Mouse (Mus musculus): Measurements from ENCODE around the gene Agtr1a. TPM values are rescaled to one million over a fixed set of nuclear protein-coding genes. Genes with fewer than 3 reads are reported as not detected.

Gene Agtr1a
- polyA plus RNA-seq, 1 experiment from 2014 or later = 4.4 TPM

DNA sequence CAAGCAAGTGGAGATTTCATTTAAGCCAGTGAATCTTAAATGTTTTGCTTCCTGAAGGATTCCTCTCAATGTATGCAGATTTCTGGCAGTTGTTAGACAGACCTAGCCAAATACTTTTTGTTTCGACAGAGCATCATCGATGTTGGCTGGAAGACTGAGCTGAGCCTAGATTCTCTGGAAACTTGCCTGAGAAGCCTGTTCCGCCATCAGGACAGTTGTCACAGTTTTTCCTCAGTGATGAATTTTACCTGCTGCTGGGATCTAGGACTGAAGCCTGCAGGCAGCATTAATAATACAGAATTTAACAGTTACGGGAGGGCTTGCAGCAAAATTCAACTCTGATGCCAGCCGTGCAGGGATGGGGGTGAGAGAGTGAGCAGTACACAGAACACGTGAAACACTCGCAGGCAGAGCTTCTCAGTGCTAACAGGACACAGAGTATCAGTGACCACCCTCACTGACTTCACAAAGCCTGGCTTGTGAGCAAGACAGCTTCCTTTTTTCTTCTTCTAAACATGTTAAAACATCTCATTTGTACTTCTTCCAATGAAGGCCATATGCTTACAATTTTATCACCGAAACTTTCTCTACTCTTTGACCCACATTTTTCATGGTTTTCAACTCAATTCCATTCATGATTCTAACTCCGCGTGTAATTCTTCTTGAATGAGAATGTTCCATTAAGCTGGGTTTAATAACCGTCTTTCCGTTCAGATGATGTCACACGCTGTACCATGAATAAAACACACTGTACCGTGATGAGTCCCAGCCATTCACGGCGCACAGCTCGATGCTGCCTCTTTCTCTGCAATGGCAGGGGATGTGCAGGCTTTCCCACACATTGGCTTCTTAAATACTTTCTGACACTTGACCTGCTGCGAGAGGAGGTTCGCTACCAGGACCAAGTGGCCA is 6.0 kb downstream of the Agtr1a start:
- Histone ChIP-seq H3K9ac (no peak overlapping the region), H3K4me3 (replicated peaks) (no peak overlapping the region), H3K36me3 (no peaks in the 10 kb centered on the region), H3K4me2 (no peak overlapping the region), H3K9me3 (no peaks in the 10 kb centered on the region), H3K4me1 (0 out of 2 replicates have a peak, but pooled peaks cover 5% of the 10 kb centered on the region), H3K27ac (no peak overlapping the region; the same call in 1 of the 2 replicates), H3K27me3 (replicated peaks) (no peaks in the 10 kb centered on the region)
- 65% methylated on average over 19 of the region's 19 CpGs for WGBS
- no peak; the same call in 1 of the 2 replicates for ATAC-seq (ENCODE audit: insufficient read depth, low FRiP score, low read depth)

GRCm38 (mm10) chr13:30345427-30345913 is 9.2 kb downstream of the Agtr1a start:
- 85% methylated on average over 11 of the region's 11 CpGs for WGBS
- Histone ChIP-seq H3K4me2 (no peak overlapping the region), H3K36me3 (no peaks in the 10 kb centered on the region), H3K4me3 (replicated peaks) (no peak overlapping the region), H3K9me3 (no peaks in the 10 kb centered on the region), H3K4me1 (0 out of 2 replicates have a peak, but pooled peaks cover 5% of the 10 kb centered on the region), H3K9ac (no peak overlapping the region), H3K27ac (no peak overlapping the region), H3K27me3 (replicated peaks) (no peaks in the 10 kb centered on the region)
- no peak for ATAC-seq (ENCODE audit: insufficient read depth, low FRiP score, low read depth)

- Histone ChIP-seq H3K27me3 (replicated peaks) (no peaks in the 10 kb centered on the region), H3K9ac (no peak overlapping the region), H3K4me3 (replicated peaks) (no peak overlapping the region), H3K4me2 (no peak overlapping the region), H3K9me3 (no peaks in the 10 kb centered on the region), H3K4me1 (0 out of 2 replicates have a peak, but pooled peaks cover 5% of the 10 kb centered on the region), H3K36me3 (no peaks in the 10 kb centered on the region), H3K27ac (no peak overlapping the region)
- 57% methylated on average over 4 of the region's 4 CpGs for WGBS
- no peak for ATAC-seq (ENCODE audit: insufficient read depth, low FRiP score, low read depth)
Measured at GRCm38 (mm10) chr13:30346881-30347280, 10.6 kb downstream of the Agtr1a start.

DNA sequence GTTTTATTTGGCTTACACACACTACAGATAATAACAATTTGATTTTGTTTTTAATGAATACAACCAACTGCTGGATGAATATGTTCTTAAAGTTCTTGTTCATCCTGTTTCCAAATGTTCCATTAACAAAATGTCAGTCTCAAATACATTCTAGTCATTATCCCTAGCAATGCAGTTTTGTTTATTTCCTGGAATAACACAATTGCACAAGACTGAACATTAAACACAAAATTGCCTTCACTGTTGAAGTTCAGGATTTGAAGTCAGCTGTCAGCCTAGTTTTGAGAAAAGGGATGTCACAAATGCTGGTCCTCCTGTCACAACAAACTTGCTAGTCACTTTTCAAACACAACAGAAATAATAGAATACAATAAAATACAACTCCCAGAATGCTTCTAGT is 12.1 kb downstream of the Agtr1a start:
- H3K27me3 ChIP-seq (replicated peaks) = no peaks in the 10 kb centered on the region
- no peak for ATAC-seq (ENCODE audit: insufficient read depth, low FRiP score, low read depth)
- no peak overlapping the region for H3K9ac ChIP-seq
- H3K4me3 ChIP-seq (replicated peaks) = no peak overlapping the region
- no peak overlapping the region for H3K27ac ChIP-seq
- H3K4me1 ChIP-seq = no peaks in the 10 kb centered on the region
- no peak overlapping the region for H3K4me2 ChIP-seq
- no peaks in the 10 kb centered on the region for H3K36me3 ChIP-seq
- no peaks in the 10 kb centered on the region for H3K9me3 ChIP-seq

- H3K4me2 ChIP-seq = no peak overlapping the region
- H3K27ac ChIP-seq = no peak overlapping the region
- no peaks in the 10 kb centered on the region for H3K4me1 ChIP-seq
- no peak overlapping the region for H3K9ac ChIP-seq
- ATAC-seq (ENCODE audit: insufficient read depth, low FRiP score, low read depth) = no peak
- H3K27me3 ChIP-seq (replicated peaks) = no peaks in the 10 kb centered on the region
- no peak overlapping the region for H3K4me3 ChIP-seq (replicated peaks)
- H3K36me3 ChIP-seq = no peaks in the 10 kb centered on the region
- WGBS = 77% methylated on average over 13 of the region's 13 CpGs
- H3K9me3 ChIP-seq = no peaks in the 10 kb centered on the region
Measured at GRCm38 (mm10) chr13:30351966-30352365, 15.7 kb downstream of the Agtr1a start.

DNA sequence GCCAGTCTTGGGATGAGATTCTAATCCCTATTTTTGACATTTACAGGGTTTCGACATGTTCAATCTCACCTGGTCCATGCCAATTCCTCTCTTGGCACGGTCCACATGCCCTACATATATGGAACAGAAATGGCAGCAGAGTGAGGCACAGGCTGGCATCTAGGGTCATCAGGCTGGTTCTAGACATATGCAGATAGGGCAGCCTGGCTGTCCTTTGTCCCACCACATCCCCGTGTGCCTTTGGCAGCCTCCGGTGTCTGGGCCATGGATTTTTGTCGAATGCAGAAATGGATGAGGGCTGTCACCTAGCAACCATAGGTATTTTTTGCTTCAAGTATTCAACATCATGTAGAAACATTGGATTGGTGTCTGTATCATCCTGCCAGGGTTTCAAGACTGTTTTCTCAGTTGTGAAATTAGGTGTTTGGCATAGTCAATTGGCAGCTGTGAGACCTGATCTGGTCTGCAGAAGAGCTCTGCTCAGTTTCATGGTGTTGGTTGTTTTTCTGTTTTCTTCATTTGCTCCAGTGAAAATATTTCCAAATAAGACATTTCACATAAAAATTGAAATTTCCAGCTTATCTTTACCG is 18.8 kb downstream of the Agtr1a start:
- WGBS = 93% methylated on average over 6 of the region's 6 CpGs
- Histone ChIP-seq H3K4me3 (replicated peaks) (no peak overlapping the region), H3K4me1 (no peaks in the 10 kb centered on the region), H3K27me3 (replicated peaks) (no peaks in the 10 kb centered on the region), H3K9me3 (no peaks in the 10 kb centered on the region), H3K36me3 (no peaks in the 10 kb centered on the region), H3K27ac (no peak overlapping the region), H3K9ac (no peak overlapping the region), H3K4me2 (no peak overlapping the region)
- ATAC-seq (ENCODE audit: insufficient read depth, low FRiP score, low read depth) = no peak

GRCm38 (mm10) chr13:30355979-30356378 is 19.7 kb downstream of the Agtr1a start:
- H3K36me3 ChIP-seq = no peaks in the 10 kb centered on the region
- no peak for ATAC-seq (ENCODE audit: insufficient read depth, low FRiP score, low read depth)
- no peak overlapping the region for H3K4me2 ChIP-seq
- no peaks in the 10 kb centered on the region for H3K9me3 ChIP-seq
- H3K4me3 ChIP-seq (replicated peaks) = no peak overlapping the region
- H3K4me1 ChIP-seq = no peaks in the 10 kb centered on the region
- H3K9ac ChIP-seq = no peak overlapping the region
- H3K27me3 ChIP-seq (replicated peaks) = no peaks in the 10 kb centered on the region
- no peak overlapping the region for H3K27ac ChIP-seq
- WGBS = 69% methylated on average over 2 of the region's 2 CpGs

- no peak overlapping the region for H3K4me2 ChIP-seq
- no peaks in the 10 kb centered on the region for H3K9me3 ChIP-seq
- H3K4me1 ChIP-seq = no peaks in the 10 kb centered on the region
- H3K27me3 ChIP-seq (replicated peaks) = no peaks in the 10 kb centered on the region
- no peak overlapping the region for H3K9ac ChIP-seq
- ATAC-seq (ENCODE audit: insufficient read depth, low FRiP score, low read depth) = no peak; the same call in 1 of the 2 replicates
- WGBS = 40% methylated on average over 4 of the region's 4 CpGs
- no peak overlapping the region for H3K4me3 ChIP-seq (replicated peaks)
- no peaks in the 10 kb centered on the region for H3K36me3 ChIP-seq
- H3K27ac ChIP-seq = no peak overlapping the region
Measured at GRCm38 (mm10) chr13:30358456-30359168, 22.4 kb downstream of the Agtr1a start.

- H3K9me3 ChIP-seq = no peaks in the 10 kb centered on the region
- no peaks in the 10 kb centered on the region for H3K27me3 ChIP-seq (replicated peaks)
- WGBS = 82% methylated on average over 2 of the region's 2 CpGs
- H3K36me3 ChIP-seq = no peaks in the 10 kb centered on the region
- H3K4me1 ChIP-seq = no peaks in the 10 kb centered on the region
- no peak overlapping the region for H3K27ac ChIP-seq
- no peak overlapping the region for H3K4me2 ChIP-seq
- H3K4me3 ChIP-seq (replicated peaks) = no peak overlapping the region
- H3K9ac ChIP-seq = no peak overlapping the region
- ATAC-seq (ENCODE audit: insufficient read depth, low FRiP score, low read depth) = no peak
Measured at GRCm38 (mm10) chr13:30359886-30360285, 23.6 kb downstream of the Agtr1a start.

- no peak overlapping the region for H3K27ac ChIP-seq
- ATAC-seq (ENCODE audit: insufficient read depth, low FRiP score, low read depth) = no peak
- no peak overlapping the region for H3K9ac ChIP-seq
- no peak overlapping the region for H3K4me2 ChIP-seq
- no peaks in the 10 kb centered on the region for H3K9me3 ChIP-seq
- no peaks in the 10 kb centered on the region for H3K4me1 ChIP-seq
- WGBS = 38% methylated on average over 5 of the region's 5 CpGs
- no peak overlapping the region for H3K4me3 ChIP-seq (replicated peaks)
- no peaks in the 10 kb centered on the region for H3K27me3 ChIP-seq (replicated peaks)
- H3K36me3 ChIP-seq = no peaks in the 10 kb centered on the region
Measured at GRCm38 (mm10) chr13:30361002-30361401, 24.8 kb downstream of the Agtr1a start.

DNA sequence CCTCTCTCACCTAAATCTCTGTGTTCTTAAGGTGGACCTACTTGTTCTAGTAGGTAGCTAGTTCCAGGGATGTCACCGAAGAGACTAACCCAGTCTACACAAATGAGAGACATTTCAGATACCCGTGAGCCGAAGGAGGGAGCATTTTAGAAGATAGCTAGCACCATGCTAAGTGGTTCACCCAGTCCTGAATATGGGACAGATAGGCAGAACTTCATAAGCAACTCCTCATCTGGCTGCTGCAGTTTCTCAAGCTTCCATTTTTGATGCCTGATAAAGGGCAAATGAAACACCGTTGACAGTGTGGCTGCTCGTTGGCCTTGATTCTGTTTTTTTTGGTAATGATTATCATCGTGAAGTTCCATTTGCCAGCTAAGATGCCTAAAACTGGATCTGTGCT is 25.8 kb downstream of the Agtr1a start:
- Histone ChIP-seq H3K4me3 (replicated peaks) (no peak overlapping the region), H3K4me1 (no peaks in the 10 kb centered on the region), H3K27ac (no peak overlapping the region), H3K27me3 (replicated peaks) (no peaks in the 10 kb centered on the region), H3K36me3 (no peaks in the 10 kb centered on the region), H3K4me2 (no peak overlapping the region), H3K9me3 (no peaks in the 10 kb centered on the region), H3K9ac (no peak overlapping the region)
- 90% methylated on average over 6 of the region's 6 CpGs for WGBS
- no peak for ATAC-seq (ENCODE audit: insufficient read depth, low FRiP score, low read depth)
